Mouse (Mus musculus) cortical plate, adult 2 months (tissue): ENCODE data around the gene Fxyd7. TPM values are rescaled to one million over a fixed set of nuclear protein-coding genes. Genes with fewer than 3 reads are reported as not detected.

Experiments used
- H3K27ac ChIP-seq: fragments of 200-500 bp; 2 replicates; pipeline ENCODE4 v1.5.1; 2012; ENCODE audit warnings: low read length, control low read depth, inconsistent platforms; ENCODE audit not compliant: insufficient read depth
- H3K4me1 ChIP-seq: fragments of 200-500 bp; 2 replicates; pipeline ENCODE4 v1.6.1; 2011; ENCODE audit warnings: low read length; ENCODE audit not compliant: control insufficient read depth, insufficient read depth
- H3K4me3 ChIP-seq: fragments of 200-500 bp; 2 replicates; pipeline ENCODE4 v1.5.1; 2011; ENCODE audit warnings: mild to moderate bottlenecking, low read length, control low read depth; ENCODE audit not compliant: insufficient read depth
- CTCF ChIP-seq: fragments of 200-500 bp; IDR thresholded peaks from 2 replicates; pipeline ENCODE4 v1.5.1; 2011; ENCODE audit warnings: mild to moderate bottlenecking, control low read depth, low read length; ENCODE audit not compliant: insufficient read depth; ENCODE audit errors: extremely low read depth
- POLR2A ChIP-seq: fragments of 200-500 bp; IDR thresholded peaks from 2 replicates; pipeline ENCODE4 v1.6.1; 2011; ENCODE audit warnings: mild to moderate bottlenecking, low read length, control low read depth; ENCODE audit not compliant: insufficient read depth; ENCODE audit errors: extremely low read depth
- polyA plus RNA-seq: library from polyadenylated mRNA; depleted of rRNA; stranded (reverse); fragments of >200 nt; gene quantifications from 2 replicates; pipeline ENCODE4 v1.2.3, GENCODE M21; 2012

Gene Fxyd7
- polyA plus RNA-seq, 1 experiment = 426 TPM

- TF ChIP-seq POLR2A (no peak), CTCF (peak; percentile 86)
- H3K4me1 ChIP-seq = no peaks in the 10 kb centered on the region; the same call in 1 of the 2 replicates
- H3K4me3 ChIP-seq = no peak overlapping the region
- H3K27ac ChIP-seq = peak overlapping the region; percentile 36; the same call in 1 of the 2 replicates
Observed at GRCm38 (mm10) chr7:31077885-31078445, 26.7 kb upstream of the Fxyd7 start.

- TF ChIP-seq POLR2A (no peak), CTCF (no peak)
- Histone ChIP-seq H3K4me1 (no peaks in the 10 kb centered on the region; the same call in 1 of the 2 replicates), H3K4me3 (no peak overlapping the region), H3K27ac (peak overlapping the region; percentile 80)
Observed at GRCm38 (mm10) chr7:31077470-31077869, 26.2 kb upstream of the Fxyd7 start.

GRCm38 (mm10) chr7:31076492-31076891 lies 25.2 kb upstream of the Fxyd7 start, which contains the start of gene Fxyd3:
Gene Fxyd3 (minus strand): TSS chr7:31076704.
- Histone ChIP-seq H3K27ac (peak within 1 kb of the TSS; percentile 80), H3K4me3 (no peak within 1 kb of the TSS), H3K4me1 (no peaks in the 10 kb centered on the region; the same call in 1 of the 2 replicates)
- TF ChIP-seq POLR2A (no peak), CTCF (no peak)

GRCm38 (mm10) chr7:31074713-31075069 lies 23.4 kb upstream of the Fxyd7 start:
- Histone ChIP-seq H3K4me3 (no peak overlapping the region), H3K27ac (no peak overlapping the region), H3K4me1 (no peaks in the 10 kb centered on the region; the same call in 1 of the 2 replicates)
- no peak for TF ChIP-seq POLR2A

DNA sequence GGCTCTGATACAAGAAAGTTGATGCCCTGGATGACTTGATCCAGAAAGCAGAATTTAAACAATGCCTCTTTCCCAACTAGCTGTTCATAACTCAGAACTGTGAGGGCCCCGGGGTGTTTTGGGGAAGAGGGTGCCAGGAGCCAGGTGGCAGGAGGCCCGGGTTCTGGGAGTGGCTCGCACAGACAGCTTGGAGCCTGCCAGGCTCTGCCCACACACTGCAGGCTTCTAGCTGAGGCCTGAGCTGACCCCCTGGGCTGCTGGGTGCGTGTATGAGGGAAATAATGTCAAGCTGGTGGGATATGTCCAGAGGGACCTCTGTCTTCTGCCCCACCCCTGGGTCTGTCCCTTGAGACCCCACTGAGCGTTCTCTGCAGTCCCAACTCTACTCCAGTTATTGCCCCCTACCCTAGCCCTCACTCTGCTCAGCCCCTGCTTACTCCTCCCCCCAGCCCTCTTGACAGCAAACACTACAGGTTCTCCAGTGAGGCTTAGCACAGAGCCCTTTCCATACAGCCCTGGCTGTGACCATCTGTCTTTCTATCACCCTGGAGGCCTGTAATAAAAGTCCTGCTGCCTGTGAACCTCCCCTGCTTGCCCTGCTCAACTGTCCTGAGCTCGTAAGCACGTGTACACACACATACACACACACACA lies 22.9 kb upstream of the Fxyd7 start:
- Histone ChIP-seq H3K27ac (0 out of 2 replicates have a peak overlapping the region, but pooled peaks have one; percentile 32), H3K4me3 (no peak overlapping the region), H3K4me1 (no peaks in the 10 kb centered on the region; the same call in 1 of the 2 replicates)
- TF ChIP-seq POLR2A (no peak), CTCF (no peak)

GRCm38 (mm10) chr7:31073546-31073945 lies 22.3 kb upstream of the Fxyd7 start:
- H3K27ac ChIP-seq = no peak overlapping the region
- H3K4me3 ChIP-seq = no peak overlapping the region
- no peaks in the 10 kb centered on the region; the same call in 1 of the 2 replicates for H3K4me1 ChIP-seq
- TF ChIP-seq POLR2A (no peak), CTCF (no peak)

DNA sequence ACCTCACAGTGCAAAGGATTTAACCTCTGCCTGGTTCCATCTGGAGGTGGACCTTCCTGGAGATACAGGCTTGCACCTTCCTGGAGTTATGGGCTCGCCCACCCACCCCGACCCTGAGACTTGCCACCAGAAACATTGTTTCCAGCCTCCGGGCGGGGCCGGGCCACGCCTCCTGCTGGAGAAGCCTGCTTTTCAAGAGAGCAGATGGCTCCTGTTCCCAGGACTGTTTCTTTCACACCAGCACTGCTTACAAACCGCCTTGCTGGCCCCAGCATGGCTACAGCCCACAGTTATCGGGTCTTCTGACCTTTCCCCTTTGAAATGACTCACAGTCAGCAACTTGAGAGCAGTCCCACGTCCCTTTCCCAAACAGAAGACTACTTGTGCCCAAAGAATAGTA lies 21.1 kb upstream of the Fxyd7 start:
- TF ChIP-seq POLR2A (no peak), CTCF (no peak)
- Histone ChIP-seq H3K27ac (no peak overlapping the region), H3K4me3 (no peak overlapping the region), H3K4me1 (no peaks in the 10 kb centered on the region; the same call in 1 of the 2 replicates)

- Histone ChIP-seq H3K27ac (no peak overlapping the region), H3K4me1 (no peaks in the 10 kb centered on the region; the same call in 1 of the 2 replicates), H3K4me3 (no peak overlapping the region)
- TF ChIP-seq POLR2A (no peak), CTCF (no peak)
Observed at GRCm38 (mm10) chr7:31070324-31070723, 19.1 kb upstream of the Fxyd7 start.

DNA sequence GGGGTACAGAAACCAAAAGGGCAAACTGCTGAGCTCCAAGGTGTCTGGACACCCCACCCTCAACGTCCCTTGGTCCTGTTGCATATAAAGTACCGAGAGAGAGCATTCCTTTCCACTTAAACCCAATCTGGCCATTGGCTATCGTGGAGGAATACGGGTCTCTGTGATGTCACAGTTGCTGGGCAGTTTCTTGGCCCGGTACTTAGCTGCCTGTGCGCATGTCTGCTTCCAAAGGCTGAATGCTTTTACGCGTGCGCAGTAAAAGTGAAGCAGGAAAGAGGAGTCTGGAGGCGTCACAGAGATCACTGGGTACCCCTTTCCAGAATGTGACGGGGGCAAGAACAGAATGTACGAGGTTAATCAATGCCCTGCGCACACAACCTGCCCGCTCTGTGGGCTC lies 18.2 kb upstream of the Fxyd7 start:
- Histone ChIP-seq H3K4me1 (no peaks in the 10 kb centered on the region; the same call in 1 of the 2 replicates), H3K27ac (no peak overlapping the region), H3K4me3 (no peak overlapping the region)
- no peak for TF ChIP-seq POLR2A
- TF ChIP-seq CTCF = no peak

DNA sequence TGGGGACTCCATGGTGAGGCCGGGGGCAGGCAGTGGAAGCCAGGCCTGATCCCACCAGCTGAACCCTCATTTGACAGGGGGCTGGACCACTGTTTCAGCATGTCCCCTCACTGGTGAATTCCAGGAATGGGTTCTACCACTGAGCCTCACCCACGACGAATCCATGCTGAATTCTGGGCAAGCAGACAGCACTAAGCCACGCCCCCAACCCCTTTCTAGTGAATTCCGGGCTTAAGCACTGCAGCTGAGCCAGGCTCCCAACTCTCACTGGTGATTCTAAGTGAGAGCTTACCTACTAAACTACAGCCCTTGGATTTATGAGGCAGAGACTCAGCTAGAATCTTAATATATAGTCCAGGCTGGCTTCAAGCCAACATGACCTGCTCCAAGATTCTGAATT lies 16.6 kb upstream of the Fxyd7 start:
- no peak overlapping the region for H3K4me3 ChIP-seq
- TF ChIP-seq CTCF = no peak
- no peak for TF ChIP-seq POLR2A
- no peaks in the 10 kb centered on the region for H3K4me1 ChIP-seq
- no peak overlapping the region for H3K27ac ChIP-seq
